Mouse (Mus musculus) bone marrow, adult 2 months (tissue): ENCODE measurements around the gene Cdhr3.

Source experiments
- CTCF ChIP-seq: fragments of 200-500 bp; IDR thresholded peaks from 2 replicates; pipeline ENCODE4 v1.5.1; 2011; ENCODE audit warnings: low read length, control low read depth; ENCODE audit not compliant: control insufficient read depth, insufficient read depth
- POLR2A ChIP-seq: fragments of 200-500 bp; IDR thresholded peaks from 2 replicates; pipeline ENCODE4 v1.6.1; 2011; ENCODE audit warnings: low read depth, mild to moderate bottlenecking, control low read depth, low read length, borderline replicate concordance; ENCODE audit not compliant: control insufficient read depth

DNA sequence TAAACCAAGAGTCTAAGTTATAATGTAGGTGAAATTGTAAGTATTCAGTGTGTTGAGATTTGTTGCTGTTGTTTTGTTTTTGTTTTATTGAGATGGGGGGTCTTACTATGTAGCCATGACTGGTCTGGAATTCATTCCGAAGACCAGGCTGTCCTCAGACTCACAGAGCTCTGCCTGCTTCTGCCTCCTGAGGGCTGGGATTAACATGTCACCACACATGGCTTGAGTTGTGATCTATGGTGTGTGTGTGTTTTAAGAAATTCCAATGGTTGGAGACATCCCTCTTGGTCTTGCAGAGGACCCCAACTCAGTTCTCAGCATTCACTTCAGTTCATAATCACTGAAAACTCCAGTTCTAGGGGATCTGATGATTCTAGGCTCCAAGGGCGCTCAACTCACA is 85.5 kb downstream of the Cdhr3 start:
- TF ChIP-seq POLR2A = no peak
- TF ChIP-seq CTCF = no peak
